Mouse (Mus musculus): ENCODE data around the gene Atp5g1. TPM values are rescaled to one million over a fixed set of nuclear protein-coding genes. Genes with fewer than 3 reads are reported as not detected.

The Atp5g1 gene
- polyA plus RNA-seq (2014; fragmentation: Illumina TruSeq; extraction: RNeasy Lipid Tissue Mini Kit (QIAGEN cat#74804); ENCODE audit: low read depth, low replicate concordance), result 2.9 TPM

DNA sequence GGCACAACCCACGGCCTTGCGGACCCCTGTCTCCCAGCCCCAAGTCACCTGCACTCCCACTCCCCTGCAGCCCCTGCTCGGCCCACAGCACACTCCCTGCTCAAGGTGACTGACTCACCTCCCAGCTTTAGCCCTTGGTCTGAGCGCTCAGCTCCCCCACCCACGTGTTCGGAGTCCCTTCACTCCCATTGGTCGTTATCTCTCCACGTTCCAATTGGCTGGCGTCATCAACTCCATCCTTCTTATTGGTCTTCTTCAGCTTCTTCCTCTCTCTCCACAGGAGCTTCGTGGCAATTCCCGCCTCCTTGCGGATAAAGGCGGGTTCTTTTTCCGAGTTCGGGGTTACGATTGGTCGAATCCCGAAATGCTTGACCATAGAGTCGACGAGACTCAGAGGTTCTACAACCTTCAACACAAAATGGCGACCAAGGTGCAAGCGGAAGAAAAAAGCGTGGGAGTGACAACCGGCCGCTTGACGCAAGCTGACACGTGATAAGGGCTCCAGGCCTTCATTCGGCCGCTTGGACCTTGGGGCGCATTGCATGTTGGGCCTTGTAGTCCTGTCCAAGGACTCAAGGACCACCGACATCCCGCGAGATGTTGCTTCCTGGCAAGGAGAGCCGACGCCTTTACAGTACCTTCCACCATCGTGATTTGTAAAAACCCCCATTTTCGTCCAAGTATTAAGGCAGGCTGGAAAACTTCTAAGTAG lies at the start of gene Atp5g1:
Gene Atp5g1 (minus strand): TSS at position 162 of the 712 bp plus-strand sequence.

GRCm38 (mm10) chr11:96111751-96112150 lies 36.3 kb upstream of the Atp5g1 start, which contains the start of gene Calcoco2:
Gene Calcoco2 (minus strand): TSS chr11:96111964.

DNA sequence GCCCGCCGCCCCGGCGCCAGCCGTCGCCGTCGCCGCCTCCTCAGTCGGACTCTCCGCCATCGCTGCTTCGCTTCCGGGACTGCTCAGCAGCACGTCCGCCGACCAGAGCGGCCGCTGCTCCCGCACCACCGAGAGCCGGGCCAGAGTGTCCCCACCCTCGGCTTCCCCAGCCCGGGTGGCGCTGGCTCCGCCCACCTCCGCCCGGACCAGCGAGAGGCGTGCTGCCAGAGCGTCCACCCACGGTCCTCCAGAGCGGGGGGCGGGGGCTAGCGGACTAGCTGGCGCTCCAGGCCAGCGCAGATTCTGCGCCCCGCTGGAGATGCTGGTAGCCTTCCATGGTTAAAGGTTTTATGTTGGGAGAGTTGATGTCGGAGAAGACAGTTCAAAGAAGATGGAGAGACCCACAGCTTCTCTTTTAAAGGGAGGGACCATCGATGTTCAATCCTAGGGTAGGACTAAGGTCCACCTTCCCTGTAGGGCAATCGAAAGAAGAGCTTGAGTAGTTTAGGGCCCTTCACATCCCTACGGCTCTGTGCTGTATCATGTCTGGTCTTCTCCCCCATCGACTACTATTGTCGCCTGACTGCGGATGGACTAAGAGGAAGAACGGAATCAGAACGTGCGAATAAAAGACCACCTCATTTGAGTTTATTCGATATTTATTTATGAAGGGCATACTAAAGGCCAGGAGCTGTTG lies 10.1 kb downstream of the Atp5g1 start, which contains the start of gene Ube2z:
Gene Ube2z (minus strand): TSS at position 174 of the 697 bp plus-strand sequence.

DNA sequence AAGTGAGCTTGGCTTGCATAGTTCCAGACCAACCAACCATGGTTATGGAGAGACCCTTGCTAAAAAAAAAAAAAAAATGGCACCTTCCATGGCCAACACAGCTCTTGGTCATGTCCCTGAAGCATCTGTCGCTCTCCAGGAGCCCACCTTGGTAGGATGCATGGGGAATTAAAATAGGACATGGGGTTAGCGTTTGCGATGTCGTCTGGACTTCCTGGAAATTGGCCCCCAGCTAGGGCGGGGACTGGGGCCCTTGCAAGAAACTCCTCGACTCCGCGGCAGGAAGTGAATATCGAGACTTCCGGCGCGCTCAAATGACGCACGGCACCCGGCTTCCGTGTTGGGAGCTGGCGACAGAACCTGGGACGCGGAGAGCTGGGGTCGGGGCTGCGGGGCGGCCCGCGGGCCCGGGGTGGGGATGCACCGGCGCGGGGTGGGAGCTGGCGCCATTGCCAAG lies 40.8 kb downstream of the Atp5g1 start, which contains the start of gene Snf8:
Gene Snf8 (plus strand): TSS at position 290 of the 457 bp plus-strand sequence.

Other genes with a start within 250 kb of the Atp5g1 start
- 0.42 TPM for gene Gngt2, start 238.5 kb downstream of the Atp5g1 start, polyA plus RNA-seq (2014; fragmentation: Illumina TruSeq; extraction: RNeasy Lipid Tissue Mini Kit (QIAGEN cat#74804); ENCODE audit: low read depth, low replicate concordance)
- gene Abi3, start 233.2 kb downstream of the Atp5g1 start, polyA plus RNA-seq (2014; fragmentation: Illumina TruSeq; extraction: RNeasy Lipid Tissue Mini Kit (QIAGEN cat#74804); ENCODE audit: low read depth, low replicate concordance), result not detected
- gene B4galnt2, start 160.8 kb downstream of the Atp5g1 start, polyA plus RNA-seq (2014; fragmentation: Illumina TruSeq; extraction: RNeasy Lipid Tissue Mini Kit (QIAGEN cat#74804); ENCODE audit: low read depth, low replicate concordance), result 0.43 TPM
- gene Igf2bp1, start 69.7 kb downstream of the Atp5g1 start, polyA plus RNA-seq (2014; fragmentation: Illumina TruSeq; extraction: RNeasy Lipid Tissue Mini Kit (QIAGEN cat#74804); ENCODE audit: low read depth, low replicate concordance), result 1.4 TPM
- not detected for gene Gip, start 51.1 kb downstream of the Atp5g1 start, polyA plus RNA-seq (2014; fragmentation: Illumina TruSeq; extraction: RNeasy Lipid Tissue Mini Kit (QIAGEN cat#74804); ENCODE audit: low read depth, low replicate concordance)
- 22.2 TPM for gene Snf8, start 40.8 kb downstream of the Atp5g1 start, polyA plus RNA-seq (2014; fragmentation: Illumina TruSeq; extraction: RNeasy Lipid Tissue Mini Kit (QIAGEN cat#74804); ENCODE audit: low read depth, low replicate concordance)
- 13.5 TPM for gene Ube2z, start 10.3 kb downstream of the Atp5g1 start, polyA plus RNA-seq (2014; fragmentation: Illumina TruSeq; extraction: RNeasy Lipid Tissue Mini Kit (QIAGEN cat#74804); ENCODE audit: low read depth, low replicate concordance)
- gene Calcoco2, start 36.3 kb upstream of the Atp5g1 start, polyA plus RNA-seq (2014; fragmentation: Illumina TruSeq; extraction: RNeasy Lipid Tissue Mini Kit (QIAGEN cat#74804); ENCODE audit: low read depth, low replicate concordance), result 0.17 TPM
- 51.3 TPM for gene Ttll6, start 58.1 kb upstream of the Atp5g1 start, polyA plus RNA-seq (2014; fragmentation: Illumina TruSeq; extraction: RNeasy Lipid Tissue Mini Kit (QIAGEN cat#74804); ENCODE audit: low read depth, low replicate concordance)
- gene Hoxb13, start 118.6 kb upstream of the Atp5g1 start, polyA plus RNA-seq (2014; fragmentation: Illumina TruSeq; extraction: RNeasy Lipid Tissue Mini Kit (QIAGEN cat#74804); ENCODE audit: low read depth, low replicate concordance), result not detected
- gene Hoxb9, start 195.8 kb upstream of the Atp5g1 start, polyA plus RNA-seq (2014; fragmentation: Illumina TruSeq; extraction: RNeasy Lipid Tissue Mini Kit (QIAGEN cat#74804); ENCODE audit: low read depth, low replicate concordance), result 0.43 TPM
- gene Hoxb8, start 206.2 kb upstream of the Atp5g1 start, polyA plus RNA-seq (2014; fragmentation: Illumina TruSeq; extraction: RNeasy Lipid Tissue Mini Kit (QIAGEN cat#74804); ENCODE audit: low read depth, low replicate concordance), result 0.07 TPM
- gene Hoxb7, start 211.0 kb upstream of the Atp5g1 start, polyA plus RNA-seq (2014; fragmentation: Illumina TruSeq; extraction: RNeasy Lipid Tissue Mini Kit (QIAGEN cat#74804); ENCODE audit: low read depth, low replicate concordance), result not detected
- not detected for gene Hoxb6, start 216.8 kb upstream of the Atp5g1 start, polyA plus RNA-seq (2014; fragmentation: Illumina TruSeq; extraction: RNeasy Lipid Tissue Mini Kit (QIAGEN cat#74804); ENCODE audit: low read depth, low replicate concordance)
- not detected for gene Hoxb5, start 227.7 kb upstream of the Atp5g1 start, polyA plus RNA-seq (2014; fragmentation: Illumina TruSeq; extraction: RNeasy Lipid Tissue Mini Kit (QIAGEN cat#74804); ENCODE audit: low read depth, low replicate concordance)
- gene Hoxb4, start 242.6 kb upstream of the Atp5g1 start, polyA plus RNA-seq (2014; fragmentation: Illumina TruSeq; extraction: RNeasy Lipid Tissue Mini Kit (QIAGEN cat#74804); ENCODE audit: low read depth, low replicate concordance), result 0.15 TPM
- 1.4 TPM for gene Hoxb3, start 247.7 kb upstream of the Atp5g1 start, polyA plus RNA-seq (2014; fragmentation: Illumina TruSeq; extraction: RNeasy Lipid Tissue Mini Kit (QIAGEN cat#74804); ENCODE audit: low read depth, low replicate concordance)